Mouse (Mus musculus) heart, adult 8-10 months (tissue): ENCODE data around the gene Pnldc1. TPM values are rescaled to one million over a fixed set of nuclear protein-coding genes. Genes with fewer than 3 reads are reported as not detected.

ENCODE experiments used
- DNase-seq: peaks from one replicate; pipeline ENCODE4 v3.0.0; 2022; ENCODE audit warnings: low spot score
- microRNA-seq: library from miRNA; unstranded; fragments of <30 nt; microRNA quantifications from one replicate; pipeline ENCODE4 v1.2.0, GENCODE M21; 2022
- total RNA-seq, 4 experiments: library from RNA; stranded (reverse); gene quantifications; 2 replicates each; pipeline ENCODE4 v1.2.4; 2022

Gene Pnldc1
- total RNA-seq, 4 experiments from 2014 or later: 0.30 to 0.94 (median 0.54) TPM

DNA sequence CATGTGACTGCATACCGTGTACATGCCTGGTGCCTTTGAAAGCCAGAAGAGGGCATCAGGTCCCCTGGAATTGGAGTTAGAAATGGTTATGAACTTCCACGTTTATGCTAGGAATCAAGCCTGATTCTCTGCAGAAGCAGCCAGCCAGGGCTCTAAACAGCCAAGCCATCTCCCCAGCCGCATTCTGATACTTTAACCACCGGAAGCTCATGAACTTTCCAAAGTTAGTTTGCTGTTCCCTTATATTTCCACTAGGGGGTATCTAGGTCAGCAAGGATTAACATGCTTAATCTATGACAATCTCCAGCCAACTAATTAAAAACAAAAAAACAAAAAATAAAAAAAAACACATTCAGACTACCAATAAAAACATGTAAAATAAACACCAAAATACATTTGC, 52.0 kb downstream of the Pnldc1 start:
- DNase-seq: peak; percentile 16

DNA sequence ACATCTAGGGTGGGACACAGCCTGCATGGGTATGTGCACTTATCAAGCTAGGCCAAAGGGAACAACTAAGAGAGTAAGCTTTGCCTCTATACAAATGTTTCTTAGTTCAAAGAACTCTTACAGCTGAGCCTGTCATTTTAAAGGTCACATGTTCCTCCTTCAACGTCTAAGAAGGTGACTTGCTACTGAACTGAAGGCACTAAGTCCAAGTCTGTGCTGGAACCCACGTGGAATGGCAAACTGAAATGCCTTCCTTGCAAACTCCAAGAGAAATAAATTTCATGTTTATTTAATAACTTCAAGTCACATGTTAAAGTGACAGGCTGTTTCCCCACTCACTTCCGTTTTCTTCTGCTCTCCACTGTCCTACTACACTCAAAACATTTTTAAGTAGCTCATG, 52.6 kb downstream of the Pnldc1 start:
- no peak for DNase-seq

DNA sequence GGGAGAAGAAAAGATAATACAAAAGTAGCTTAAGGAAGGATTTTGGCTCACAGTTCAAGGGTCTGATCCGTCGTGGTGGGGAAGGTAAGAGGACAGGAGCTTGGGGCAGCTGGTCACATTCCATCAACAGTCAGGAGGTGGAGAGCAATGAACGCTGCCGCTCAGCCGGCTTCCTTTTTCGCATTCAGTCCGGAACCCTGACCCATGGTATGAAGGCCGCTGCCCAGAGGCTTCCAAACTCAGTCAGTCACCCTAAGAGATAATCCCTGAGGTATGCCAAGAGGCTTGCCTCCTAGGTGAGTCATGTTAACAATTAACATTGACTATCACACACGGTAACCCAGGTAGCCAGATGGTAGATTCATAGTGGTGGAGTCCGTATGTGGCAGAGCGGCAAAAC, 55.6 kb downstream of the Pnldc1 start:
- DNase-seq: no peak

DNA sequence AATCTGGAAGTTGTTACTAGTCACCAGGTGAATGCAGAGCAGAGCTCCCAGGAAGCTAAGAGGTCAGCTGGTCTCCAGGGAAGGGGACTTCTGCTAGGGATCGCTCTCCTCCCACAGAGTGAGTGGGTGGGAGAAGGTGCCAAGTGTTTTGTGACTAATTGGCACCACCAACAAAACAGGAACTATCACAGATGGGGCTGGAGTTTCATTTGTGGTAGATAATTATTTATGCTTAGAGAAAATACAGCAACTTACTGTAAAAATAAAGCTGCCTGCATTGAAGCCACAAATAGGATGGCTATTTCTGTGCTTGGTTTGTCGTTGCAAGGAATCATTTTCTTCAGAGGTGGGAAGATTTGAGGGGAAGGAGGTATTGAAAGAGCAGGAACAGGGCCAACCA, 56.2 kb downstream of the Pnldc1 start:
- DNase-seq: no peak

DNA sequence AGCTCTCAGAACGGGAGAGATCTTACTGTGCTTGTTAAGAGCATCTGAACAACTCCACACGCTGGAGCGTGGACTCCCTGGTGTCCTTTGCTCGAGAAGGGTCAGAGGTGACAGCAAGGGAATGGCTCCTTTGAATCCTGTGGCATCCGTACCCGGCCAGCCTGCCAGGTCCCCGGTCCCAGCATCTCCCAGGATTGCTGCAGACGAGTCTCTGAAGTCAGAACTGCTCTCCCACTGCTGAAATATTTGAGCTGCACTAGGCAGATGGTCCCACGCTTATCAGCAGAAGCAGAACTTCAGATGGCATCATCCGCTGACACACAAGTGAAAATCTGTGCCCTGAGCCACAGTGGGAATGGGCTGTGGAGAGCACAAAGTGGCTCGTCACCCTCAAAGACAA, 58.3 kb downstream of the Pnldc1 start:
- DNase-seq: no peak

DNA sequence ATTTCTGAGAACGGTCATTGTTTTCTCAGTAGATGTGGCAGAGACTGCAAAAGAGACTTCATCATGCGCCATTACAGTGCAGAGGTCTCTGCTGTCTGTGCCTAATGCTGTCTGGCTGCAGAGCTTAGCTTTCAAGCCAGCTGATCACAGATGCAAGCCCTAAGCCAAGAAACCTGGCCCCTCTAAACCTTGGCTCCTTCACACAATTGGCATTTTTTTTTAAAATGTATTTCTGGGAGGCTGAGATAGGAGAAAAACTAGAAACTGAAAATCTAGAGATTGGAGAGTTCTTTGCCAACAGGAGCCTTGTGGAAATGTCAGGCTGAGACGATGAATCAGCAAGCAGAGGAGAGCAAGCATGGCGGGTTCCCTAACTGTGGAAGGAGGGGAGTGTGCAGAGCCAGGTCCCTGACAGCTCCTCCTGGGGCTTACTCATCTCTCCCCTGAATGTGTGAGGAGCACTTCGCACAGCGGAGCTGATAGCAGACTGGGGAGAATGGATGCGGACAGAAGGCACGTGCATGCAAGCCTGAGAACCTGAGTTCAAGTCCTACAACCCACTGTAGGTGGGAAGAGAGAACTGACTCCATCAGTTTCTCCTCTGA, 60.1 kb downstream of the Pnldc1 start:
- no peak for DNase-seq

DNA sequence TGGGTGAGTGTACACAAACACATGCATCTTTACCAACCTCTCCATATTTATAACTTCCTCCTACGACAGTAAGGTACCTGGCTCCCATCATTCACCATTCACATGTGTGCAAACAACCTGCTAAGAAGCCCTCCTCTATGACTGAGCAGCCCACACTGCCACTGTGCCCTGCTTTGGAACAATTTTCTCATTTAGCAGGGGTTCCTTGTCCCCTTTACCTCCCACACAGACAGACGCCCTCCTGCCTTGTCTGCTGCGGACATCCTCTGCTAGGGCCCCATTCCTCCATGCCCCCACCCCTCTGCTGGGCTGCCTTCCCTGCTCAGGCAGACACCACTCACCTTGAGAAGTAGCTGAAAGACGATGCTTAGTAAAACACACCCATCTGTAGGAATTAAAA, 62.3 kb downstream of the Pnldc1 start:
- DNase-seq: no peak

DNA sequence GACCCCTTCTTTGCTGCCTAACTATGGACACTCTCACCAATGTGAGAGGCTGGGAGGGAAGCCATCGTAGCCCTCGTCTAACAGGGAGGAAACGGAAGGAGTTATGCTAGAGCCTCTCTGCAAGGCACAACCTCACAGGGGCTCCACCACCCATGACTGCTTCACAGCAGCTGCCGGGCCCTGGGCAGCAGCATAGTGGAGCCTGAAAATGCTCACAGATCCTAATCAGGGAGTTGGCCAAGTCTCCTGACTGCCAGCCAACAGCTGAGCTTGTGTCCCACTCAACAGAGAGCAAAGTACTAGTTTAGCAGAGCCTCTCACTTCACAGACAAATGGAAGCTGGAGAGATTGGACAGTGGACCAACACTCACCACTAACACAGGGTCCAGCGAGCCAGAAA, 63.6 kb downstream of the Pnldc1 start:
- no peak for DNase-seq

DNA sequence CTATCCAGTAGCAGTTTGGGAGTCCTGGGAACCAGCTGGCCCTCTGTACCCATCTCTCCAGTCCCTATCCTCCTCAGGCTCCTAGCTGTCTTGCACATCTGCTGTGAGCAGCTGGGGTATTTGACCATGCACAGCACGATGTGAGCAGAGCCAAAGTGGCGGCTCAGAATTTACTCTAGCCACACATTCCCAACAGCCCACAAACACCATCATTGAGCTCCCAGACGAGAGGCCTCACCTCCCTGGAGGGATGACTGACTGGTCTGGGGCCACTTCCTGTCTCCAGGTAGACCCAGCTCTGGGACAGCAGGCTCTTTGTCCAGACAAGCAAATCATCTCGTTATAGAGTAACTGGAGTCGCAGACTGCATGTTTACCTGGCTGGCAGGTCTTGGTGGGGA, 64.2 kb downstream of the Pnldc1 start:
- no peak for DNase-seq

DNA sequence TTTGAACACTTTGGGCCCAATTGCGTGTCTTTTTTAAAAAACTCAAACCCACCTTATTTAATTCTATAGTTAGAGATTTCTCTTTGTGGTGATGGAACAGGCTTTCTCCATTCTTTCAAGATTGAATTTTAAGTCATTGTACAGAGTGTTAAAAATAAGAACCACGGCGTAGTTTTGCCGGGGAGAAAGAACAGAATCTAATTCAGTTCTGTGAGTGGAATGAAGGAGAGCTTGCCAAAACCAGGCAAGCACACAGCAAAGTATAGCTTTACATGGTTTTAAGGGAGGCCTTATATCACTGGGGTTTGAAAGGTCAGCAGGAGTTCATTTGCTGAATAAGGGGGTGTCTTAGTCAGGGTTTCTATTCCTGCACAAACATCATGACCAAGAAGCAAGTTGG, 65.5 kb downstream of the Pnldc1 start:
- DNase-seq: no peak

DNA sequence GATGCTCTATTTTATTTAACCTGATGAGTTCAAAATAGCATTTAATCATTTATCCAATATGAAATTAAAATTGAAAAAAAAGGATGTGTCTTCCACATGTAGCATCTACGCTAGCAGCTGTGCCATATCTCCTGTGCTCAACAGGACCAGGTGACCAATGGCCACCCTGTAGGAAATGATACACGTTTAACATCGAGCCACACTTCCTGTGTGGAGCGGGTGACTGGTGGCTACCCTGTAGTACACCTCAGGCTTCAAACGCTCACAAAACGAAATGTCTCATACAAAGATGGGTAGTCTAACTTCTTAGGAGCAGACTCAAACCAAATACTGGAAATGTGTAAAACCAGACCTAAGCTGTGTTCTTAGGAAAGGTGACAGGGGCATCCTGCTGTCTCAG, 66.2 kb downstream of the Pnldc1 start:
- DNase-seq: no peak

DNA sequence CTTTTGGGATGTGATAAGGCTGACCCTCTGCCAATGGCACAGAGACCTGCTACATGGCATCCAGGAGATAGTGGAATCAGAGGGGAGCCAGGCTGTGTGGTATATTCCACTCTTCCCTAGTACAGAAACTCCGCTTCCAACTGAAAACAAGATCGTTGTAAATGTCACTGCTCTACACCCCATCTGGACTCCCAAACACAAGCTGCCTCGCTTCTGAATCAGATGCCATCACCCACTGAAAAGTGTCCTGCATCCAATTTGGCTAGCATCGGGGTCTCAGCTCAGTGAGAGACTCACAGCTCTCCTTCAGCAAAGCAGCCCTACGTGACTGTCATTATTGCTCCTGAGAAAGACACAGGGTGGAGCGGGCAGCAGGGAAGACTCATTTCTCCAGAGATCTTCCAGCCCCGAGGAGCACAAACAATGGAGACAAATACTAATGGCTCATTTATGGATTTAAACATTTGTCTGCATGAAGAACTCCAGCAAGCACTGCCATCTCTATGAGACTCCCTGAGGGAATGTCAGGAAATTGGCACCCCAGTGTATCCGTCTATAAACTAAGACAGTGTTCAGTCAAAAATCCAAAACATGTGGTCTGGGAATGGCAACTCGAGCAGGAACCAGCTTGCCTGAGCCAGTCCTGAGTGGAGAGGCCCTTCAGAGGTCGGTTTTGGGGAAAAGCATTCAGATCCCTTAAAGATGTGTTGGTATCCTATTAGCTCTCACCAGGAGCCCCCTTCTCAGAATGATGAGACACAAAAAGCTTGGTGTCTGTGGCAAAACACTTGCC, 70.4 kb downstream of the Pnldc1 start:
- DNase-seq: no peak

Small RNA genes within 50 kb of the gene (microRNA-seq; reads per million reads assigned to microRNA genes)
- not detected for gene Gm24085

Other genes with a start within 250 kb of the Pnldc1 start
- 10 to 100 TPM in 3 of 4 experiments, 1 to 10 TPM in 1; 9.5 to 26.9 (median 14.3) TPM for gene Slc22a1, start 234.4 kb downstream of the Pnldc1 start, total RNA-seq
- gene Igf2r, start 140.6 kb downstream of the Pnldc1 start, total RNA-seq: 100 to 1,000 TPM; 103 to 124 (median 118) TPM
- 1 to 10 TPM in 2 of 4 experiments, under 1 TPM in 2; 0.31 to 1.3 (median 0.96) TPM for gene Mas1, start 42.1 kb downstream of the Pnldc1 start, total RNA-seq
- gene Mrgprh, start 34.2 kb downstream of the Pnldc1 start, total RNA-seq: 1 to 10 TPM; 5.0 to 7.4 (median 6.5) TPM
- gene Tcp1, start 5.5 kb upstream of the Pnldc1 start, total RNA-seq: 100 to 1,000 TPM; 173 to 191 (median 185) TPM
- gene Mrpl18, start 6.1 kb upstream of the Pnldc1 start, total RNA-seq: 100 to 1,000 TPM; 161 to 175 (median 169) TPM
- gene Acat3, start 30.4 kb upstream of the Pnldc1 start, total RNA-seq: under 1 TPM in 1 of 4 experiments, not detected in 3; 0.12 TPM
- 1 to 10 TPM; 4.2 to 7.1 (median 6.1) TPM for gene Acat2, start 50.5 kb upstream of the Pnldc1 start, total RNA-seq
- gene Wtap, start 83.9 kb upstream of the Pnldc1 start, total RNA-seq: 10 to 100 TPM; 31.7 to 33.9 (median 32.4) TPM
- 1,000 to 10,000 TPM; 1,030 to 1,116 (median 1,059) TPM for gene Sod2, start 96.6 kb upstream of the Pnldc1 start, total RNA-seq
- not detected for gene Gpr31b, start 142.1 kb upstream of the Pnldc1 start, total RNA-seq
- gene Tcp10b, start 150.9 kb upstream of the Pnldc1 start, total RNA-seq: under 1 TPM in 2 of 4 experiments, not detected in 2; 0.11 to 0.34 TPM
- gene Unc93a, start 221.6 kb upstream of the Pnldc1 start, total RNA-seq: not detected